Mouse (Mus musculus) T-cell, adult 2 months (primary cell): ENCODE measurements around the gene Asf1b.
"Not testable (repeated sequence)": the region's sequence is repeated elsewhere in the genome, so short reads cannot be mapped to it uniquely, and the experiment has no call there.

Experiments used
- DNase-seq: peaks from one replicate; pipeline ENCODE4 v3.0.0; 2022; ENCODE audit warnings: low spot score

Asf1b gene

DNA sequence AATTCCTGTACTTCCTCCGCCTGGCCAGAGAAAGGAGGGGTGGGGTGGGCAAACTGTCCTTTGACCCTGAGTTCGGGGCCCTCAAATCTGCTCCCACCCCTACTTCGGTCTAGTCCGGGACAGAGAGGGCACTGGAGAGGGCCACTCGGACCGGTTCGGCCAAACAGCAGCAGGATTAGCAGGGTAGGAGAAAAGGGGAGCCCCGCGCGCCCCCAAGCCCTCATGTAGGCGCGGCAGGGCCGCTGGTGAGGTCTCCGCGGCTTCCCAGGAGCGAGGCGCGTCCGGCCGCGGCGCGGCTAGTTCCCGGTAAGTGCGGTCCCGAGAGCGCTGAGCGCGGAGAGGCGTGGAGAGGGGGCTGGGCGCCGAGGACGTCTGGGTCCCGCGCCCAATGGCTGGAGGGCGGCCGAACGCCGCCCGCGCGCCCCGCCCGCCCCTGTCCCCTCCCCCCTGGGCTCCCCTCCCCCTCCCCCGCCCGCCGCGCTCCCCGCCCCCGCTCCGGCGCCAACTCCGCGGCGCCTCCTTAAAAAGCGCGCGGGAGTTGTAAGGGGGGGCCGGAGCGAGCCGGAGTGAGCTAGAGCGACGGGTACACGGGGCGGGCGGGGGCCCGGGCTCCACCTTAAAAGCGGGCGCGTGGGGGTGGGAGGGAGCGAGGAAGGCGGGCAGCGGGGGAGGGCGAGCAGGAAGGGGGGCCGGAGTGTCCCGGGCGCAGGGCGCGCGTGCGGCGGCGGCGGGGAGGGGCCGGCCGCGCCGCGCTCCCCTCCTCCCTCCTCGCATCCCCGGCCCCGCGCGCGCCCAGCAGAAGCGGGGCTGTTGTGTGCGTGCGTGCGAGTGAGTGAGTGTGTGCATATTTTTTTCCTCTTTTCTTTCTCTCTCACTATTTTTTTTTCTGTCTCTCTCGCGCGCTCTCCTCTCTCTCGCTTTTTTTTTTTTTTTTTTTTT, 41.5 kb downstream of the Asf1b start:
- peak; percentile 59 for DNase-seq

DNA sequence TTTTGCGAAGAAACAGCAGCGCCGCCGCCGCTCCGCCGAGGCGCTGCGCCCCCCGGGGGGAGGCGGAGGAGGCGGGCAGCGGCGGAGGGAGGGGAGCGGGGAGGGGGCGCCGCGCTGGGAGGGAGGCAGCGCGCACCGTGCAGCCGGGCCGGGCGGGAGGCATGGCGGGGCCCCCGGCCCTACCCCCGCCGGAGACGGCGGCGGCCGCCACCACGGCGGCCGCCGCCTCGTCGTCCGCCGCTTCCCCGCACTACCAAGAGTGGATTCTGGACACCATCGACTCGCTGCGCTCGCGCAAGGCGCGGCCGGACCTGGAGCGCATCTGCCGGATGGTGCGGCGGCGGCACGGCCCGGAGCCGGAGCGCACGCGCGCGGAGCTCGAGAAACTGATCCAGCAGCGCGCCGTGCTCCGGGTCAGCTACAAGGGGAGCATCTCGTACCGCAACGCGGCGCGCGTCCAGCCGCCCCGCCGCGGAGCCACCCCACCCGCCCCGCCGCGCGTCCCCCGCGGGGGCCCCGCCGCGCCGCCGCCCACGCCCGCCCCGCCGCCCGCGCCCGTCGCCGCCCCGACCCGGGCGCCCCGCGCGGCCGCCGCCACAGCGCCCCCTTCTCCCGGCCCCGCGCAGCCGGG, 42.3 kb downstream of the Asf1b start, which contains the start of gene Samd1:
Gene Samd1, plus strand, starts transcription at position 162 of the 631 bp plus-strand sequence.
- peak; percentile 35 for DNase-seq

DNA sequence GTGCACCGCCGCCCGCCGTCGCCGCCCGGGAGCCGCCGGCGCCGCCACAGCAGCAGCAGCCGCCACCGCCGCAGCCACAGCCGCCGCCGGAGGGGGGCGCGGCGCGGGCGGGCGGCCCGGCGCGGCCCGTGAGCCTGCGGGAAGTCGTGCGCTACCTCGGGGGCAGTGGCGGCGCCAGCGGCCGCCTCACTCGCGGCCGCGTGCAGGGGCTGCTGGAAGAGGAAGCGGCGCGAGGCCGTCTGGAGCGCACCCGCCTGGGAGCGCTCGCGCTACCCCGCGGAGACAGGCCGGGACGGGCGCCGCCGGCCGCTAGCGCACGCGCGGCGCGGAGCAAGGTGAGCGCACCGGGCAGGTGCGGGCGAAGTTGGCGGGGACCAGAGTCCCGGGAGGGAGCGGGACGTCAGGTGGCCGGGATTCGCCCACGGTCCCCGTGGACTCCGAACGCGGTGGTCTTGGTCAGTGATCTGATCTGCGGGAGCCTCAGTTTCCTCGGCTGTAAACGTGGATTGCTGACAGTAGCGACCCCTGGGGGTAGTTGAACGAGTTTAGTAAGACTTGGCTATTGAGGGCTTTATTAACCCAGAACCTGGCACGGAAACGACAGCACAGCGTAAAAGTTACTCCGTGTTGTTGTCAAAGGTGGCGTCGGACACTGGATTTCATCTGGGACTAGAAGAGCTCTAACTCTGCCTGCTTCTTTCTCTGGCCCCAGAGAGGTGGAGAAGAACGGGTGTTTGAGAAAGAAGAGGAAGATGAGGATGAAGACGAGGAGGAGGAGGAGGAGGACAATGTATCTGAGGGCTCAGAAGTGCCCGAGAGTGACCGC, 43.1 kb downstream of the Asf1b start:
- DNase-seq: peak; percentile 61

DNA sequence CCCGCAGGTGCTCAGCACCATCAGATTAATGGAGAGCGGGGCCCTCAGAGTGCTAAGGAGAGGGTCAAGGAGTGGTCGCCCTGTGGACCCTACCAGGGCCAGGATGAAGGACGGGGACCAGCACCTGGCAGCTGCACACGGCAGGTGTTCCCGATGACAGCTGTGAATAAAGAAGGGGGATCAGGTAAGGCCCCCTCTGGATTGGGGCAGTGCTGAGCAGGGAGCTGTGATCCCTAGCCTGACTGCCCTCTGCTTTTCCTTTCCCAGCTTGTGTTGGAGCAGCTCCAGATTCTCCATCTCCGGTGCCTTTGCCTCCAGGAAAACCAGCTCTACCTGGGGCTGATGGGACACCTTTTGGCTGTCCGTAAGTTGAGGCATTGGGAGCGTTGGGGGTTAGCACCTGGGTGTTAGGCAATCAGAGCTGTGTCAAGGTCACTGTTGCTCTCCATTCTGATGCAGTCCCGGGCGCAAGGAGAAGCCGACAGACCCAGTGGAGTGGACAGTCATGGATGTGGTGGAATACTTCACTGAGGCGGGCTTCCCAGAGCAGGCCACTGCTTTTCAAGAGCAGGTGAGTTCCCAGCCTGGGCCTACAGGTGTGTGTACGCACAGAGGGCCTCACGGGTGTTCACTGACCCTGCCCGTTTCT, 43.9 kb downstream of the Asf1b start:
- DNase-seq: no peak

DNA sequence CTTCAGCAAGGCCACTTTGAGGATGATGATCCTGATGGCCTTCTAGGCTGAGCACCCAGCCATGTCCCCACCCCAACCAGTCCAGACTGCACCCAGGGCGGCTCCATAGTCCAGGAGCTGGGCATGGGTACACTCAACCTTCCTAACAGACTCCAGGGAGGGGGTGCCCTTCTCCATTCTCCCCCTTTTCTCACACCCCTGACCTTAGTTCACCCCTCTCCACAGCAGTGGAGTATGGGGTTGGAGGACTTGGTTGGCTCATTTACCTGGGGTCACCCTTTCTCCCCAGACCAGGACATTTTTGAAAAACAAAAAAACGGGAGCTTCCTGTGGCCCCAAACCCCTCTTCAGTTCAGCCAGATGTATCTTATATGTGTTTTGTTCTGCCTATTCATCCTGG, 44.5 kb downstream of the Asf1b start:
- DNase-seq: no peak

DNA sequence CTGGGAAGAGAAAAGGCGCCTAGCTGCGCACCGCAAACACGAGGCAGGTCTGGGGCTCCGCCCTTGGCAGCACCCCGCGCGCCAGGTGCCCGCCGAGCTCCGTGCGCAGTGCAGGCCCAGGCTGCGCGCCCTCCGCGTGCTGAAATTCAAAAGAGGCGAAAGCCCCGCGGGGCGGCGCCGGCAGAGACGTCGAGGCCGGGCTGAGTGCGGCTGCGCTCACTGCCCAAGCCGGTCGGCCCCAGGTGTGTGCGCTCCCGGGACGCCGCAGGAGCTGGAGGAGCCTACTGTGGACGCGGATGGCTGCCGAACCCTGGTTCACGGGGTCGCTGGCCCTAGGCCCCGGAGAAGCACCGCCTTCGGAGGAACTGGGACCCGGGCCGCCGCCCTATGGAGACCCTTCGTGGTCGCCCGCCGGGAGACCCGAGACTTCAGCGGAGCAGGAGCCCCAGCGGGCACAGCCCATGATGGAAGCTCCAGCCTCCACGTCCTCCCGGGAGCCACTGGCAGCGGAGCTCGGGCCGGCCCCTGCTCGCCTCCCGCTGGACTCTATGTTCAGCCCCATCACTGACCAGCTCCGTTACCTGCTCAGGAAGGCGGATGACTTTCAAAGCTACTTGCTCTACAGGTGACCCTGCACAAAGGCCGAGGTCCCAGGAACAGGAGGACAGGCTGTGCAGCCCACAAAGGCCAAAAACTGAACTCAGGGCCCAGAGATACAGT, 46.1 kb downstream of the Asf1b start, which contains the start of gene 1700067K01Rik:
Gene 1700067K01Rik, plus strand, starts transcription at position 222 of the 720 bp plus-strand sequence.
- DNase-seq: no peak

DNA sequence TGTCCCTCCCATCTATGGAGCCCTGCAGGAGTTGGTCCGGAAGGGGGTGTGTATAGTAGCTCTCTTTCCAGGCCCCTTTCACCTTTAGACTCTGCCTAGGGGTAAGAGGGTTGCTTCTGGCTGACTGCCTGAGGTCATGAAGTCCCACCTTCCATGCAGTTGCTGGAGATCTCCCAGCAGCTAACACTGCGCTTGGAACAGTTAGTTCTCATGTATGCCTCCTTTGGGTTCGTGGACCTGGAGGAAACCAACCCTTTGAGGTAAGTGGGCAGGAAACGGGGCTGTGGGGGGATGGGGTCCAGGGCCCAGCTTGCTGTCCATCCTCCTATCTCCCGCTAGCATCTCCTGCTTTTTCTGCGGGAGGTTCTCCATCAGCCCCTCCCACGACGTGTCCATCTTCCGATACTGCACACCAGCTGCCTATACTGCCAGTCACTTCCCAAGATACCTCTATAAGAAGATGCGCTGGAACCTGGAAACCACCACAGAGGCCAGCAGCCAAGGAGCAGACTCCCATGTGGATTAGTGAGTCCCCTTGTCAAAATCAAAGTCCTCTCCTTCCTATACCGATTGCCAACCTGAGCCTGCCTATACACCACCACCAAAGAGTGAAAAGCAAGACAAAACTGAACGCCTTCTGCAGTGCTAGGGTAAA, 47.8 kb downstream of the Asf1b start:
- no peak for DNase-seq

DNA sequence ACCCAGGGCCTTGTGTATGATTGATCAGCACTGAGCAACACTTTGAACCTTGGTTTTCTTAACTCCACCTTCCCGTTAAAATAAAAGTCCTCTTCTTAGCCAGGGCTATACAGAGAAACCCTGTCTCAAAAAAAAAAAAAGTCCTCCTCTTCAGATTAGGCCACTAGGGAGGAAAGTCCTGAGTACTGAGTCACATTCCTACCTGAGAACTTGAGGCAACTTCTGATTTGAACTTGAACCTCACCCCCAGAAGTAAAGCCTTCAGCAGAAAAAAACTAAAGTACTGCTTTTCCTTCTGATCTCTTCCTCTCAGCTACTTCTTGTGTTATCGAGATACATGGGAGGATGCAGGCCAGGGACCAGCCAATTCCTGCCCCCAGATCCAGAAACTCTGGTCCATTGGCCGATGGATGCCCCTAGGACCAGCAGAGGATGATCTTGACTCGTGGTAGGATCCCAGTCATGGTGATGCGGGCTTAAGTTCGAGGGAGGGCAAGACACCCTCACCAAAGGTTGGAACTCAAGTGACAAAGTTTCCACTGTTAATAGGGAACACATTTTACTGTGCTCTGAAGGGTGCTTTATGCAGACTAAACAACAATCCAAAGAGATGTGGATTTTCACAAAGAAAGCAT, 48.4 kb downstream of the Asf1b start:
- DNase-seq: no peak

DNA sequence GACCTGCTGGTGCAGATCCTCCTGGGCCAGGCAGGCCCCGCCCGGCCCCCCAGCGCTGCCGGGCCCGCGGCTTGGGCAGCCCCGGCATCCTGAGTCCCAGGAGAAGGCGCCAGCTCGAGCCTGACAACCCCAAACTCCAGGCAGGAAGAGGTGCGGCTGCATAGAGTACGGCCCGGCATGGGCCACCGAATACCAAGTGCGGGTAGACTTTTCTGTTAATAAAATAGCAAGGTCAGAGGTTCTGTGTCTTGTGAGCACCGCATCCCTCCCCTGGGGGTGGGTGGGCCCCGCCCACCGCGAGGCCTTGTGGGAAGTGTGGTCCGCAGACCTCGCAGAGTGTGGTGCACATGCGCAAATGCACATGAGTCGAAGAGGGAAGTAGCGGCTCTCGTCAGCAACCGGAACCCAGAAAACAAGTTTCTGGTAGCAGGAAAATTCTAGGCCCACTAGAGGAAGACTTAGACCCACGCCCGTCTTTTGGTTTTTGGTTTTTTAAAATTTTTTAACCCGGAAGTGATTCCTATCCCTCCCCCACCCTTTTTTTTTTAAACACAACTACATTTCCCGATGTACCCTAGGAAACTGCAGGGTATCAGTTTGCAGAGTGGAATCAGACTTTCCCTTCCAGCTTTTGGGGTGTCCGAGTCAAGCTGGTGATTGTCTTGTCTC, 49.4 kb downstream of the Asf1b start:
- peak; percentile 95 for DNase-seq

DNA sequence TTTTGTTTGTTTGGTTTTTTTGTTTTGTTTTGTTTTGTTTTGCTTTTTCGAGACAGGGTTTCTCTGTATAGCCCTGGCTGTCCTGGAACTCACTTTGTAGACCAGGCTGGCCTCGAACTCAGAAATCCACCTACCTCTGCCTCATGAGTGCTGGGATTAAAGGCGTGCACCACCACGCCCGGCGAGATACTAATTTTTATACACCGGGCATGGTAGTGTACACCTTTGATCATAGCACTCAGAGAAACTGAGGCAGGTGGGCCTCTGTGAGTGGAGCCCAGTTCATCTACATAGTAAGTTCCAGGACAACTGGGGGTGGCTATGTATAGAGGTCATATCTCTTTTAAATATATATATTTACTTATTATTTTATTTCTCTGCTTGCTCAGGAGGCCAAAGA, 50.2 kb downstream of the Asf1b start:
- not testable (repeated sequence) for DNase-seq

DNA sequence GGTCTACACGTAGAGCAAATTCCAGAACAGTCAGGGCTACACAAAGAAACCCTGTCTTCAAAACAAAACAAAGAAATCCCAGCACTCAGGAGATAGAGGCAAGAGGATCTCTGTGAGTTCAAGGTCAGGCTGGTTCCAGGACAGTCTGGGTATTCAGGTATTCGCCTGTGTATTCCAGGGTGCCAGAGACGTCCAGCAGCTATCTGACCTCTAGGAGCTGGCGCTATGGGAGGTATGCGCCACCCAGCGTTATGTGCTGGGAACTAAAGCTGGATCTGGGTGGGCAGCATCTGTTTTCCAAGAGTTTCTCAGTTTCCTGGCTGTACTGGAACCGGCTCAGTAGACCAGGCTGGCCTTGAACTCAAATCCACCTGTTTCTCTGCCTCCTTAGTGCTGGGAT, 53.1 kb downstream of the Asf1b start:
- DNase-seq: no peak

DNA sequence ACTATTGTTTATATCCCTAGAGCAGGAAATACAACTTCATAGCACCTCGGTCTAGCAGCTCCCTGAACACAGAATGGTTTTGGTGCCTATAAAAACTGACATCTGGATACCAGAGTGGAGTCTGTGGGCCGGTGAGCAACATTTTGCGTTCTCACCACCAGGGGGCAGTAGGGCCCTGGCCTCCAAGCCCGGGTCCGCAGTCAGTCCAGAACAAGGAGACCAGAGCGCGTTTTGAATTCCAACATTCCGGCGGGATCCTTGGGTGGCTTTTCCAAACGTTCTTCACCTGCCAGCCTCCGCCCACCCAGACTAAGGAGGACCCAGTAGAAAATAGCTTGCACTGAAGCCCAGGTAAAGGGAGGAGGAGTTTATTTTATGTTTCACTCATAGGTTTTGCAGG, 54.6 kb downstream of the Asf1b start:
- DNase-seq: peak; percentile 67

DNA sequence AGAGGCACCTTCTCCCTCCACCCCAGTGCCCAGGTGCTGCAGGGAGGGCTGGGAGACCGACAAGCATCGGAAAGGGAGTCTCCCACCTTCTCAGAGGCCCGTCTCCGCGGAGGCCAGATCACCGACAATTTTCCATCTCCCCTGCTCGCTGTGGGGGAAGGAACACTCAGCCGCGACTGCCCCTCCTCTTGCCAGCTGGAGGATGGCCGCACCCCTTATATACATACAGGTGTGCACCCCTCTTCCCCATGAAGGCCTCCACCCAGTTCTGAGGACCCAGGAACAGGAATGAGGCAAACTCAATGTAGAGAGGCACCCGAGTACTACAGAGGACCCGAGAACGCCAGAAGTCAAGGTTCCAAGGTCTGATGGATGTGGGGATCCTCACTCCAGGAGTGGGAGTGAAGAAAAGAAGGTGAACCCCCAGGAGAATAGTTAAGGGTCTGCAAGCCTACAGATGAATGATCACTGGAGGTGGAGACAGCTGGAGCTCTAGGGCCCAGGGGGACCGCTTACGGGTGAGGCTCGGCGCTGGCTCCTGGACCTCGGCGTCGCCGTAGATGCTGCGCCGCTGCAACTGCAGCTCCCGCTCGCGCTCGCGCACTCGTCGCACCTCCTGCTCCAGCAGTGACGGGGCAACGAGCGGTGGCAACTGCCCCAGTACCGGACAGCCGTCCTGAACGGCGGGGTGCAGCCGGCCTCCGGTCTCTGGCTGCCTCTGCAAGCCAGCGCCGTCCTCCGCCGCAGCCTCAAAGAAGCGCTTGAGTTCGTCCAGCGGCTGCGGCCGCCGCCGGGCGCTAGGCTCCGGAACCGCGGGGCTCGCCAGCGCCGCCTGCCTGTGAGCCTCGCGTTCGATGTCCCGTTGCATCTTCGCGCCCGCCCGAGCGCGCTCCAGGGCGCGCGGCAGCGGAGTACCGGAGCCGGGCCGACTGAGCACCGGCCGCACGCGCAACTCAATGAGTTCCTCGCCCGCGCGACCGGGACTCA, 55.6 kb downstream of the Asf1b start:
- peak; percentile 54 for DNase-seq

DNA sequence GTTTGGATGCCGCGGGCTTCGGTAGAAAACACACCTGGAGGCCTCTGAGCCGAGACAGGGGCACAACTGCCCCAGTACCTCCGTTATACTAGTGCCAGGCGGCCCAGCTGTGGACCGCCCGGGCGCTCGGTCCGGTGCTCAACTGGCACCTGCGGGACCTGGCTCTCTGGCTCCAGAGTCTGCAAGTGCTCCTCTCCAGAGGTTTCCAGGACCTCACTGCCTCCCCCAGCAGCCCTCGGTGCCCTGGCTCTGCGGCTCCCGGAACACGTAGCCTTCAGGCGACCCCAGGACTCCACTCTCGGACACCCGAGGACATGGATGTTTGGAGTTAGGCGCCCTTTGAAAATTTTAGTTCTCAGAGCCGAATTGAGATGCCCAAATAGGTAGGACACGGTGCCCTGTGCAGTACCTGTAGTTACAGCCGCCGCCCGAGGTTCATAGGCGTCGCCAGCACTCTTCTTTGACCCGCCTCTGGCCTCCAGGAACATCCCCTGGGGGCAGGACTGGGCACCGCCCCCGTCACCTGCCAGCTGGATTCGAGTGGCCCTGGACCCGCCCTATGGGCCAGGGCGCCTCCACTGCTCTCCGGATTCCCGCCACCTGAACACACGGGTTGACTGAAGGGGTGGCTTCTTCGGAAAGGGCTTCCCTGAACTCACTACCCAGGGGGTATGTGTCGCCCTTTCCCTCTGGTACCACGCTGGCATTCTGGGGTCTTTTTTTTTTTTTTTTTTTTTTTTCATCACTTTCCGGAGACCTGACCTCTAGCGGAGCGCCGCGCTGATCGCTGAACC, 56.6 kb downstream of the Asf1b start, which contains the start of gene 2210011C24Rik:
Gene 2210011C24Rik, minus strand, starts transcription at position 467 of the 794 bp plus-strand sequence.
- DNase-seq: peak; percentile 18

DNA sequence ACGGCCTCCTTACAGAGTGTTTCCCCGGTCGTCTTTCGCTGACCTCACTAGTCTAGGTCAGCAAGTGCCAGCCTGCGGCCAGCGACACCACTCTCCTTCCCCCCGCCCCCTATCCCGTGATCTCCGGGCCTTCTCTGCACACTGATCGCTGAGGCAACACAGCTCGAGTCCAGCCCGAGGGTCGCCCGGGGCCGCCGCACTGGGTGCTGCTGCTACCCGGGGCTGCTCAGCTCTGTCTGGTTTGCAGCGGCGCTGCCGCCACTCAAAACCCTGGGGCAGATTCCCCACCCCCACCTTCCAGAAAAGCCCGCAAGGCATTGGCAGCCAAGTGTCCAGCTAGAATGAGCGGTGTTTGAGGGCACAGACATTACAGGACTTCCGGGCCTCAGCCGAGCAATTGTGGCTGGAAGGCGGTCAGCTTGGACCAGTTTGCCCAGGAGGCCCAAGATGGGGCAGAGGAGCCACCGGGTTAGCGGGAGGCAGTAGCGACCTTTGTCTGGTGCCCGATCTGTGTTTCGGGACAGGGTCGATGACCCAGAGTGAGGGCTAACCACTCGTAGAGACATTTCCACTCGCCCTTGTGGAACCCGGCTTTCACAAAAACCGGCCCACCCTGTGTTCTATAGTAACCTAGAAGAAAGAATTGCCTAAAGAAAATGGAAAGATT, 57.3 kb downstream of the Asf1b start:
- DNase-seq: no peak

DNA sequence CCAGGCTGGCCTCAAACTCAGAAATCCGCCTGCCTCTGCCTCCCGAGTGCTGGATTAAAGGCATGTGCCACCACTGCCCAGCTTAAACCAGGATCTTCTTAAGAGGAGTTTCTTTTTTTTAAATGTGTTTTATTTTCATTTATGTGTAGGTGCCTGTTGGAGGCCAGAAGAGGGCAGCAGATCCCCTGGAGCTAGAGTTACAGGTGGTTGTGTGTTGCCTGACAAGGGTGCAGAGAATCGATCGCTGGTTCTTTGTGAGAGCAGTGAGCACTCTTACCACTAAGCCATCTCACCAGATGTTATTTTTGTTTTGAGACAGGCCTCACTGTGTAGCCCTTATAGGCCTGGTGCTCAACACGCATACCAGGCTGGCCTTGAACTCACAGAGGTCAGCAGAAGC, 60.5 kb downstream of the Asf1b start:
- no peak for DNase-seq

DNA sequence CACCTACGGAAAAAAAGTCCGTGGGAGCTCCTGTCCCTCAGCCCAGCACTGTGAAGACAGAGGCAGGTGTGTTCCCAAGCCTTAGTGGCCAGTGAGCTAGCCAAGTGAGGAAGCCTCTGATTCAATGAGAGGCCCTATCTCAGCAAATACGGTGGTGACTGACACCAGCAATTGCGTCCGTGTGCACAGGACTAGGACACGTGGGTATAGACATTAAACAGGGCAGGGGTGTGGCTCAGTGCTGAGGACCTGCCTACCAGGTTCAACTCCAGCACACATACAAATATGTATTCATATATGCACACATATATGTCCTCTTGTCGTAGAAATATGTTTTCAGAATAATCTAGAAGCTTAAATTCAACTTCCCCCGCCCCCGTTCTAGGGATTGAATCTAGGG, 64.4 kb downstream of the Asf1b start:
- no peak for DNase-seq
